Mouse (Mus musculus): ENCODE results near the gene Dolpp1. TPM values are rescaled to one million over a fixed set of nuclear protein-coding genes. Genes with fewer than 3 reads are reported as not detected.

Dolpp1 gene
- polyA plus RNA-seq, 1 experiment from 2014 or later: 66.5 TPM

DNA sequence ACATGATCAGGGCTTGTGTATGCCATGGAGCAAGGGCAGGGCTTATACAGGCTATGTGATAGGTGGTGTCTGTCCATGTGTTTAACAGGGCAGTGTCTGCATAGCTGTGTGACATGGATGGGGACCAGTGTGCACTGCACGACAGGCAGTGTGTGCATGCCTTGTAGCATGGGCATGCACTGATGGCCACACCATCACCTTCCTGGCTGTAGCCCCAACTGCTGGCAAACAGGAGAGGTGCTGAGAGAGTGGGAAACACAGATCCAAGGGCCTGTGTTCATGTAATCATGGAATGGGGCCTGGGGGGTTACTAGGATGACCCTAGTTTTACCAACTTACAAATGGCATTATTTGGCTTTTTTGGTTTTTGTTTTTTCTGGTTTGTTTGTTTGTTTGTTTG, 11.8 kb downstream of the Dolpp1 start:
- H3K4me3 ChIP-seq (replicated peaks; ENCODE audit: low read length): no peak overlapping the region
- peaks cover 15% of the 10 kb centered on the region for H3K4me1 ChIP-seq (replicated peaks; ENCODE audit: control insufficient read depth, insufficient read depth, low read length)
- H3K36me3 ChIP-seq (ENCODE audit: control insufficient read depth, insufficient read depth): peaks cover 23% of the 10 kb centered on the region
- no peaks in the 10 kb centered on the region for H3K9me3 ChIP-seq (ENCODE audit: control insufficient read depth, low read length)
- 87% methylated on average over 1 of the region's 1 CpGs for WGBS
- no peak for ATAC-seq
- H3K27ac ChIP-seq (ENCODE audit: low read length): no peak overlapping the region
- H3K4me2 ChIP-seq (ENCODE audit: low read length): no peak overlapping the region
- H3K9ac ChIP-seq (replicated peaks; ENCODE audit: low read depth, low read length): no peak overlapping the region
- H3K27me3 ChIP-seq (replicated peaks; ENCODE audit: control insufficient read depth, insufficient read depth, low read length): no peaks in the 10 kb centered on the region

DNA sequence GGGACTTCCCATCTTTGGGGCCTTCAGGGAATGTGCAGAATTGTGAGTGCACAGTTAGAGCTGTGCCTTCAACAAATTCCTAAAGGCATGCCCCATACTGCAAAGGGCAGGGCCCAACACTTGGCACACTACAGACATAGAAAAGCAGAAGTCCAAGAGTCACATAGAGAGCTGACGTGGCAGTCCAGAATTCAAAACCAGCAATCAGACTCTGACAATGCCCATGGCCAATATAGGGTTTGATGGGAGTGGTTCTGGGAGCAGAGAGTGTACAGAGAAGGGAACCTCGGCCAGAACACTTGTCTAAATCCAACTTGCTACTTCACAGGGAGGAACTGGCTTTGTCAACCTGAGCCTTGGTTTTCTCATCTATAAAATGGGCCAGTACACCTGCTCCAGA, 15.2 kb downstream of the Dolpp1 start:
- H3K4me1 ChIP-seq (replicated peaks; ENCODE audit: control insufficient read depth, insufficient read depth, low read length): no peaks in the 10 kb centered on the region
- H3K9me3 ChIP-seq (ENCODE audit: control insufficient read depth, low read length): no peaks in the 10 kb centered on the region
- no peak for ATAC-seq
- no peaks in the 10 kb centered on the region for H3K27me3 ChIP-seq (replicated peaks; ENCODE audit: control insufficient read depth, insufficient read depth, low read length)
- no peak overlapping the region for H3K9ac ChIP-seq (replicated peaks; ENCODE audit: low read depth, low read length)
- H3K27ac ChIP-seq (ENCODE audit: low read length): no peak overlapping the region
- no peak overlapping the region for H3K4me3 ChIP-seq (replicated peaks; ENCODE audit: low read length)
- WGBS: 89% methylated on average over 2 of the region's 2 CpGs
- H3K36me3 ChIP-seq (ENCODE audit: control insufficient read depth, insufficient read depth): peaks cover 21% of the 10 kb centered on the region; the same call in 1 of the 2 replicates
- H3K4me2 ChIP-seq (ENCODE audit: low read length): no peak overlapping the region

- H3K27ac ChIP-seq (ENCODE audit: low read length): no peak overlapping the region
- no peaks in the 10 kb centered on the region for H3K9me3 ChIP-seq (ENCODE audit: control insufficient read depth, low read length)
- peaks cover 18% of the 10 kb centered on the region; the same call in 1 of the 2 replicates for H3K36me3 ChIP-seq (ENCODE audit: control insufficient read depth, insufficient read depth)
- 91% methylated on average over 10 of the region's 10 CpGs for WGBS
- H3K9ac ChIP-seq (replicated peaks; ENCODE audit: low read depth, low read length): no peak overlapping the region
- H3K4me1 ChIP-seq (replicated peaks; ENCODE audit: control insufficient read depth, insufficient read depth, low read length): no peaks in the 10 kb centered on the region
- no peaks in the 10 kb centered on the region for H3K27me3 ChIP-seq (replicated peaks; ENCODE audit: control insufficient read depth, insufficient read depth, low read length)
- no peak overlapping the region for H3K4me2 ChIP-seq (ENCODE audit: low read length)
- no peak overlapping the region for H3K4me3 ChIP-seq (replicated peaks; ENCODE audit: low read length)
- no peak for ATAC-seq
Measured at GRCm38 (mm10) chr2:30407778-30408177, 15.7 kb downstream of the Dolpp1 start.

GRCm38 (mm10) chr2:30408452-30409100, 16.5 kb downstream of the Dolpp1 start:
- 86% methylated on average over 8 of the region's 8 CpGs for WGBS
- ATAC-seq: no peak

DNA sequence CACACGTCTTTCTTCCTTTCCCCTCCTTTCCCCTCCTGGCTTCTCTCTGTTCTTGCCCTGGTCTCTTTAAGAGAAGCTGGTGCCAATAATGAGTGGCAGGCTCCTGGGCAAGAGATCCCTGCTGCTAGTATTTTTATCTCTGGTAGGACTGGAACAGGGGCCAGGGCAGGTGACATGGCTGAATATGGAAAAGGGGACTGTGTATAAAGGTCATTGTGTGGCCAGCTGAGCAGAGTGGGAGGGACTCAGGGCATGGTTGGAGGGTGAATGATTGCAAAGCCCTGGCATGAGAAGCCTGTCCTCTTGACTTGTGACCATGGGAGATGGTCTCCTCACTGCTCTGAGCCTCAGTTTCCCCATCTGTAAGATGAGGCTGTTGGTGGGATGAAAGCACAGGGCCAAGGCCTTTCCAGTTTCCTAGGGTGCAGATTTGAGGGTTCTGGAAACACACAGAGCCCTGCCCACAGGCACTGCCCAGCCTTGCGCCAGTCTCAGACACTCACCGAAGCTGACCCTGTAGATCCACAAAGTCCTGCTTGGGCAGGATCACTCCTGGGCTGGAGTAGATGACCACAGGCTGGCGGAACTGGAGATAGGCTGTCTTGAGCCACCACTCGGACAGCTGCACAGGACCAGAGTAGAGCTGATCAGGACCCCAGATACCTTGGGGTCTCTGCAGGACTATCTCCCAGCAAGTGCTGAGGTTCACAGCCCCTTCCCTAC, 17.6 kb downstream of the Dolpp1 start:
- Histone ChIP-seq H3K4me2 (ENCODE audit: low read length) (no peak overlapping the region), H3K4me3 (replicated peaks; ENCODE audit: low read length) (no peak overlapping the region), H3K9me3 (ENCODE audit: control insufficient read depth, low read length) (no peaks in the 10 kb centered on the region), H3K27ac (ENCODE audit: low read length) (no peak overlapping the region), H3K9ac (replicated peaks; ENCODE audit: low read depth, low read length) (no peak overlapping the region), H3K4me1 (replicated peaks; ENCODE audit: control insufficient read depth, insufficient read depth, low read length) (peaks cover 11% of the 10 kb centered on the region), H3K36me3 (ENCODE audit: control insufficient read depth, insufficient read depth) (peaks cover 13% of the 10 kb centered on the region; the same call in 1 of the 2 replicates), H3K27me3 (replicated peaks; ENCODE audit: control insufficient read depth, insufficient read depth, low read length) (no peaks in the 10 kb centered on the region)
- ATAC-seq: no peak
- 88% methylated on average over 5 of the region's 5 CpGs for WGBS

More at GRCm38 (mm10) chr2:30408452-30409100, 16.5 kb downstream of the Dolpp1 start:
- no peak overlapping the region for H3K4me2 ChIP-seq (ENCODE audit: low read length)
- no peaks in the 10 kb centered on the region for H3K27me3 ChIP-seq (replicated peaks; ENCODE audit: control insufficient read depth, insufficient read depth, low read length)
- H3K4me1 ChIP-seq (replicated peaks; ENCODE audit: control insufficient read depth, insufficient read depth, low read length): 0 out of 2 replicates have a peak, but pooled peaks cover 2% of the 10 kb centered on the region
- no peak overlapping the region for H3K27ac ChIP-seq (ENCODE audit: low read length)
- H3K4me3 ChIP-seq (replicated peaks; ENCODE audit: low read length): no peak overlapping the region
- no peak overlapping the region for H3K9ac ChIP-seq (replicated peaks; ENCODE audit: low read depth, low read length)
- H3K9me3 ChIP-seq (ENCODE audit: control insufficient read depth, low read length): no peaks in the 10 kb centered on the region
- peaks cover 18% of the 10 kb centered on the region; the same call in 1 of the 2 replicates for H3K36me3 ChIP-seq (ENCODE audit: control insufficient read depth, insufficient read depth)

GRCm38 (mm10) chr2:30413038-30413973, 21.3 kb downstream of the Dolpp1 start:
- H3K27ac ChIP-seq (ENCODE audit: low read length): no peak overlapping the region
- WGBS: 81% methylated on average over 16 of the region's 16 CpGs
- H3K4me2 ChIP-seq (ENCODE audit: low read length): no peak overlapping the region
- peaks cover 32% of the 10 kb centered on the region for H3K4me1 ChIP-seq (replicated peaks; ENCODE audit: control insufficient read depth, insufficient read depth, low read length)
- H3K27me3 ChIP-seq (replicated peaks; ENCODE audit: control insufficient read depth, insufficient read depth, low read length): no peaks in the 10 kb centered on the region
- H3K9ac ChIP-seq (replicated peaks; ENCODE audit: low read depth, low read length): no peak overlapping the region
- no peak overlapping the region for H3K4me3 ChIP-seq (replicated peaks; ENCODE audit: low read length)
- no peaks in the 10 kb centered on the region for H3K9me3 ChIP-seq (ENCODE audit: control insufficient read depth, low read length)
- ATAC-seq: no peak
- no peaks in the 10 kb centered on the region for H3K36me3 ChIP-seq (ENCODE audit: control insufficient read depth, insufficient read depth)

GRCm38 (mm10) chr2:30414101-30414500, 22.0 kb downstream of the Dolpp1 start:
- no peaks in the 10 kb centered on the region for H3K27me3 ChIP-seq (replicated peaks; ENCODE audit: control insufficient read depth, insufficient read depth, low read length)
- 86% methylated on average over 4 of the region's 4 CpGs for WGBS
- no peak overlapping the region for H3K4me3 ChIP-seq (replicated peaks; ENCODE audit: low read length)
- no peak for ATAC-seq
- H3K9me3 ChIP-seq (ENCODE audit: control insufficient read depth, low read length): no peaks in the 10 kb centered on the region
- peaks cover 40% of the 10 kb centered on the region for H3K4me1 ChIP-seq (replicated peaks; ENCODE audit: control insufficient read depth, insufficient read depth, low read length)
- no peak overlapping the region for H3K9ac ChIP-seq (replicated peaks; ENCODE audit: low read depth, low read length)
- peak overlapping the region; percentile 83 for H3K4me2 ChIP-seq (ENCODE audit: low read length)
- H3K36me3 ChIP-seq (ENCODE audit: control insufficient read depth, insufficient read depth): no peaks in the 10 kb centered on the region
- H3K27ac ChIP-seq (ENCODE audit: low read length): no peak overlapping the region

DNA sequence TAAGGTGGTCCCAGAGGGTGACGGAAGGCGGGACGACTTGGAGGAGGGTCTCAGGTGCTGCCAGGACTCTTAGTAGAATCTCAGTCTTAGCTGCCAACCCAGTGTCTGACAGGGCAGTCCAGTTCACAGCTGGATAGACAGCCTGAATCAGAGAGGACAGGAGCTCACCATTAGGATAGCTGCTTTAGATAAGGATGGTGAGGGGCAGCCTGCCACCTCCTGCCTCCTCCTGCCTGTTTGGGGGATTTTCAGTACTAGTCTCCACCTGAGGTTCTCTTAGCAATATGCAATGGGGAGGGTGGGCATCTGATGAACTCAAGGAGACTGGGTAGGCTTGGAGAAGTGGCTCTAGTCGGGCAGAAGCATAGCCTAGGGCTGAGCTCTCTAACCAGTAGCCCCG, 22.6 kb downstream of the Dolpp1 start:
- no peak for ATAC-seq
- Histone ChIP-seq H3K27ac (ENCODE audit: low read length) (no peak overlapping the region), H3K4me3 (replicated peaks; ENCODE audit: low read length) (peak overlapping the region; percentile 98), H3K9me3 (ENCODE audit: control insufficient read depth, low read length) (no peaks in the 10 kb centered on the region), H3K4me2 (ENCODE audit: low read length) (peak overlapping the region; percentile 83), H3K9ac (replicated peaks; ENCODE audit: low read depth, low read length) (peak overlapping the region; percentile 88), H3K27me3 (replicated peaks; ENCODE audit: control insufficient read depth, insufficient read depth, low read length) (no peaks in the 10 kb centered on the region), H3K4me1 (replicated peaks; ENCODE audit: control insufficient read depth, insufficient read depth, low read length) (peaks cover 43% of the 10 kb centered on the region), H3K36me3 (ENCODE audit: control insufficient read depth, insufficient read depth) (no peaks in the 10 kb centered on the region)
- WGBS: 44% methylated on average over 5 of the region's 5 CpGs
